Mouse (Mus musculus) heart, embryonic 12.5 days (tissue): ENCODE results near the gene Rasgef1b. TPM values are rescaled to one million over a fixed set of nuclear protein-coding genes. Genes with fewer than 3 reads are reported as not detected.

Experiments
- ATAC-seq: fragments of 200-750 bp; cut with Nextera tagmentation; 2 replicates; pipeline ENCODE4 v1.8.0; 2017; ENCODE audit warnings: moderate TSS enrichment, moderate library complexity; ENCODE audit not compliant: insufficient number of reproducible peaks, low FRiP score
- H3K27ac ChIP-seq: fragments of 300-500 bp; sonication (generic); 2 replicates; pipeline ENCODE4 v1.5.1; 2016; ENCODE audit warnings: mild to moderate bottlenecking, moderate library complexity; ENCODE audit not compliant: poor library complexity, severe bottlenecking
- H3K27me3 ChIP-seq: fragments of 300-500 bp; sonication (generic); replicated peaks from 2 replicates; pipeline ENCODE4 v1.6.1; 2016; ENCODE audit warnings: mild to moderate bottlenecking, moderate library complexity
- H3K36me3 ChIP-seq: fragments of 300-500 bp; sonication (generic); 2 replicates; pipeline ENCODE4 v1.6.1; 2016; ENCODE audit warnings: mild to moderate bottlenecking, moderate library complexity
- H3K4me1 ChIP-seq: fragments of 300-500 bp; sonication (generic); replicated peaks from 2 replicates; pipeline ENCODE4 v1.6.1; 2016; ENCODE audit warnings: mild to moderate bottlenecking
- H3K4me2 ChIP-seq: fragments of 300-500 bp; sonication (generic); 2 replicates; pipeline ENCODE4 v1.6.1; 2016; ENCODE audit warnings: mild to moderate bottlenecking, moderate library complexity
- H3K4me3 ChIP-seq: fragments of 300-500 bp; sonication (generic); 2 replicates; pipeline ENCODE4 v1.5.1; 2016; ENCODE audit warnings: mild to moderate bottlenecking
- H3K9ac ChIP-seq: fragments of 300-500 bp; sonication (generic); 2 replicates; pipeline ENCODE4 v1.6.1; 2016; ENCODE audit warnings: mild to moderate bottlenecking, moderate library complexity
- H3K9me3 ChIP-seq: fragments of 300-500 bp; sonication (generic); replicated peaks from 2 replicates; pipeline ENCODE4 v1.6.1; 2016; ENCODE audit warnings: mild to moderate bottlenecking, moderate library complexity
- WGBS: fragments of 180-500 bp; shearing (Covaris S2); methylation state at CpG from one replicate; pipeline ENCODE4 v1.1.7; 2016; 5-methylcytosine and 5-hydroxymethylcytosine counted together
- polyA plus RNA-seq: library from polyadenylated mRNA; unstranded; fragments of >200 nt; fragmentation: Nextera tagmentation; extraction: Ambion mirVana; gene quantifications from 2 replicates; pipeline ENCODE4 v1.2.1, GENCODE M21; 2016

Gene Rasgef1b
- polyA plus RNA-seq, 1 experiment from 2014 or later, result 44.7 TPM

DNA sequence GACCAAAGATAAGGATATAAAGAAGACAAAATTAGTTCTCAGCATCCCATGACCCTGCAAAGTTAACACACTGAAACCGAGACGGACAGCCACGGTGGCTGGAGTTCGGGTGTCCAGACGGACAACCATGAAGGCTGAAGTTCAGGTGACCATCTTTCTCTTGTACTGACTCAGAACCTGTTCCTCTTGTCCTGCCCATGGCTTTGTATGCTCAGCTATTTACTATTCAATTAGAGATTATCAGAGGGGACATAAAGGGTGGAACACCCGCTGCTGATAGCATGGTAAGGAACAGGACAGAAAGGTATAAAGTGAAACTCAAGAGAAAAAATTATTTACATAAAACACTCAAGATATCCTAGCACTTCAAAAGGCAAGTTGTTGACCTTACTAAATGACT is 390.0 kb downstream of the Rasgef1b start:
- Histone ChIP-seq H3K27me3 (no peaks in the 10 kb centered on the region), H3K4me2 (no peak overlapping the region), H3K36me3 (no peaks in the 10 kb centered on the region), H3K4me1 (peaks cover 24% of the 10 kb centered on the region), H3K9me3 (0 out of 2 replicates have a peak, but pooled peaks cover 4% of the 10 kb centered on the region), H3K4me3 (no peak overlapping the region), H3K9ac (no peak overlapping the region), H3K27ac (no peak overlapping the region)
- ATAC-seq, result no peak
- 88% methylated on average over 6 of the region's 6 CpGs for WGBS

DNA sequence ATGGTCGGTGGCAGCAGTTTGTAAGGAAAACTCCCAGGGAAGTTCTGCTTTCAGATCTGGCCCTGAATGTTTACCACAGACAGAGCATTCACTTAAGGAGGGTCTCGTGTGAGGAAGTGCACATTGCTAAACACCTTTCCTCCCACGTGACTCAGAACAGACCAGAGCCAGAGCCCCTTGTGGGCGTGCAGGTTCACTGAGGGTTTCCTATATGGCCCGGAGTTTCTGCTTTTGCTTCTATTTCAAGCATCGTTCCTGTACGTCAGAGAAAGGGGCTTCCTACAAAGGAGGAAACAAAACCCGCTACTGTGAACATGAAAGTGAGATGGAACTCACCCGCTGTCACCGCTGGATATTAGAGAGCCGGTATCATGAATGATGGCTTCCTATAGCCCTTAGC is 392.4 kb downstream of the Rasgef1b start:
- Histone ChIP-seq H3K9ac (no peak overlapping the region), H3K4me3 (no peak overlapping the region), H3K36me3 (no peaks in the 10 kb centered on the region), H3K27ac (no peak overlapping the region), H3K4me1 (peaks cover 26% of the 10 kb centered on the region), H3K9me3 (no peaks in the 10 kb centered on the region), H3K4me2 (no peak overlapping the region), H3K27me3 (no peaks in the 10 kb centered on the region)
- 65% methylated on average over 11 of the region's 11 CpGs for WGBS
- ATAC-seq, result no peak

GRCm38 (mm10) chr5:99334017-99334416 is 394.8 kb downstream of the Rasgef1b start:
- Histone ChIP-seq H3K9me3 (no peaks in the 10 kb centered on the region), H3K4me1 (peaks cover 9% of the 10 kb centered on the region), H3K4me2 (no peak overlapping the region), H3K4me3 (no peak overlapping the region), H3K27me3 (no peaks in the 10 kb centered on the region), H3K27ac (no peak overlapping the region), H3K36me3 (no peaks in the 10 kb centered on the region), H3K9ac (no peak overlapping the region)
- WGBS, result 71% methylated on average over 5 of the region's 5 CpGs
- ATAC-seq, result no peak

DNA sequence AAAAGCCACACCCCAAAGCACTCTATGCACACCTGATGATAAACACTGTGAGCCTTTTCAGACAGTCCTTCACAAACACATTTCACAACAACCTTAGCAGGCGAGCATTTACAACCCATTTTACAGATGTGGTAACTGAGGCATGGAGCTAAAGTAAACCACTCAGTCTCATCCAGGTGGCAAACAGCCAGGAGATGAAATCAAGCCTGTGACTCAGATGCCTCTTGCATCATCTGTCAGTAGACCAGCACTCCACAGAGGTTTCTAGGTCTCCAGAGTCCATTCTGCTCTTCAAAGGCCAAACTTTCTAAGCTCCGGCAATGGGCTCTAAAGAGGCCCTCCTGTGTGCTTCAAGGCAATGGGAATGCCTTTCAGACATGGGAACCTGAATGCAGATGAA is 396.8 kb downstream of the Rasgef1b start:
- H3K9me3 ChIP-seq, result no peaks in the 10 kb centered on the region
- H3K9ac ChIP-seq, result no peak overlapping the region
- H3K27me3 ChIP-seq, result no peaks in the 10 kb centered on the region
- H3K4me3 ChIP-seq, result no peak overlapping the region
- H3K36me3 ChIP-seq, result no peaks in the 10 kb centered on the region
- peaks cover 6% of the 10 kb centered on the region for H3K4me1 ChIP-seq
- WGBS, result 75% methylated on average over 2 of the region's 2 CpGs
- no peak overlapping the region for H3K27ac ChIP-seq
- no peak for ATAC-seq
- no peak overlapping the region for H3K4me2 ChIP-seq

- Histone ChIP-seq H3K36me3 (no peaks in the 10 kb centered on the region), H3K27ac (no peak overlapping the region), H3K9ac (no peak overlapping the region), H3K4me2 (no peak overlapping the region), H3K4me1 (peaks cover 3% of the 10 kb centered on the region), H3K9me3 (no peaks in the 10 kb centered on the region), H3K4me3 (no peak overlapping the region), H3K27me3 (no peaks in the 10 kb centered on the region)
- ATAC-seq, result no peak
- 72% methylated on average over 6 of the region's 6 CpGs for WGBS
Observed at GRCm38 (mm10) chr5:99329065-99329464, 399.8 kb downstream of the Rasgef1b start.

DNA sequence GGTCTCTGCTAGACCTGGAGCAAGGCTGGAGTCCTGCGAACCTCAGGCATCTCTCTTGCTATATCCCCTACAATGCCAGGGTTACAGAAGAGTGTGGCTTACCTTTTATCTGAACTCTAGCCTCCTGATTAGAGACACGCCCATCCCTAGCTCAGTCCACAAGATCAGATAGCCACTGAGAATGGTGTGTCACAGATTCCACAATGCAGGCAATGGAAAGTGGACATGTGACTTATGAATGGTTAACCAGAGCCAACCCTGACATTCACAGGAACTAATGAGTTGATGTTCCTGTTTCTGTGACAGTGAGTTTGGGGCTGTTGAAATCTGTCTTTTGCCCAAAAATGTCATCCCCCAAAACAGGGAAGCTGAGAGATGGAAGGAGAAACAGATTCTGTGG is 401.8 kb downstream of the Rasgef1b start:
- Histone ChIP-seq H3K9ac (no peak overlapping the region), H3K4me2 (no peak overlapping the region), H3K27me3 (no peaks in the 10 kb centered on the region), H3K36me3 (no peaks in the 10 kb centered on the region), H3K4me1 (no peaks in the 10 kb centered on the region), H3K4me3 (no peak overlapping the region), H3K27ac (no peak overlapping the region), H3K9me3 (no peaks in the 10 kb centered on the region)
- ATAC-seq, result no peak
- 68% methylated on average over 2 of the region's 2 CpGs for WGBS

DNA sequence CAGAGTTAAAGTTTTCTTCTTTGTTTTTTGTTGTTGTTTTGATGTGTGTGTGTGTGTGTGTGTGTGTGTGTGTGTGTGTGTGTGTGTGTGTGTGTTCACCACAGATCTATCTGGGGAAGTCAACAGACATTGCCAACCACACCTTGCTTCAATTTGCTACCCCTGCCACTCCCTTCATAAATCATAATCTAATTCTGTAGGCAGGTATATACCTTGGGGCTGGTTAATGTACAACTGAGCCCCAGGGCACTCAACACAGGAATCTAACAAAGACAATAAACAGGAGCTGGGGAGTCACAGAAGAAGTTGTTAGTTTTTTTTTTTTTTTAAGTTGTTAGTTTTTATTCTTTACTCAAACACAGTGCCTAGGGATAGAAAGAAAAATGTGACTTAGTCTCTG is 403.6 kb downstream of the Rasgef1b start:
- no peaks in the 10 kb centered on the region for H3K9me3 ChIP-seq
- no peaks in the 10 kb centered on the region for H3K36me3 ChIP-seq
- H3K4me3 ChIP-seq, result no peak overlapping the region
- no peak overlapping the region for H3K9ac ChIP-seq
- no peaks in the 10 kb centered on the region for H3K27me3 ChIP-seq
- H3K27ac ChIP-seq, result no peak overlapping the region
- no peak overlapping the region for H3K4me2 ChIP-seq
- H3K4me1 ChIP-seq, result no peaks in the 10 kb centered on the region
- ATAC-seq, result no peak

DNA sequence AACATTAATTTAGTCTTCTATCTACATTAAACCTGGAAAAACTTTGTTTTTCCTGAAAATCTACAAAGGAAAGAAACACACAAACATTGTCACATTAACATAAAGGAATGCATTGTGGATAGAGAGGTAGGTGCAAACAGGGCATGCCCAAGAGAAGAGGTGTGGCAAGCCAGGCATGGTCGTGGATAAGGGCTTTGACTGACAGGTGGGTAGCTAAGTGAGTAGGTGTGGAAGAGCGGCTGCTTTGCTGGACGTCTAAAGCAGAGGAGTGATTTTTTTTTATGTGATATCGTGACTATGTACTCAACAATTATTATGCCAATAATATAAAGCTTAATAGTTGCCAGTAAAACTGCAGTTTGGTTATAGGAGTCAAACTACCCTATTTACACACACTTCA is 408.1 kb downstream of the Rasgef1b start:
- no peak overlapping the region for H3K9ac ChIP-seq
- no peaks in the 10 kb centered on the region for H3K9me3 ChIP-seq
- H3K27me3 ChIP-seq, result no peaks in the 10 kb centered on the region
- no peak for ATAC-seq
- H3K4me1 ChIP-seq, result peaks cover 9% of the 10 kb centered on the region; the same call in 1 of the 2 replicates
- no peak overlapping the region for H3K27ac ChIP-seq
- H3K4me2 ChIP-seq, result no peak overlapping the region
- WGBS, result 51% methylated on average over 4 of the region's 4 CpGs
- no peak overlapping the region for H3K4me3 ChIP-seq
- H3K36me3 ChIP-seq, result no peaks in the 10 kb centered on the region

GRCm38 (mm10) chr5:99297939-99298338 is 430.9 kb downstream of the Rasgef1b start:
- Histone ChIP-seq H3K4me1 (peaks cover 28% of the 10 kb centered on the region), H3K9me3 (no peaks in the 10 kb centered on the region), H3K9ac (no peak overlapping the region), H3K4me2 (no peak overlapping the region), H3K27ac (no peak overlapping the region), H3K36me3 (no peaks in the 10 kb centered on the region), H3K4me3 (no peak overlapping the region), H3K27me3 (no peaks in the 10 kb centered on the region)
- WGBS, result 64% methylated on average over 4 of the region's 4 CpGs
- ATAC-seq, result no peak

DNA sequence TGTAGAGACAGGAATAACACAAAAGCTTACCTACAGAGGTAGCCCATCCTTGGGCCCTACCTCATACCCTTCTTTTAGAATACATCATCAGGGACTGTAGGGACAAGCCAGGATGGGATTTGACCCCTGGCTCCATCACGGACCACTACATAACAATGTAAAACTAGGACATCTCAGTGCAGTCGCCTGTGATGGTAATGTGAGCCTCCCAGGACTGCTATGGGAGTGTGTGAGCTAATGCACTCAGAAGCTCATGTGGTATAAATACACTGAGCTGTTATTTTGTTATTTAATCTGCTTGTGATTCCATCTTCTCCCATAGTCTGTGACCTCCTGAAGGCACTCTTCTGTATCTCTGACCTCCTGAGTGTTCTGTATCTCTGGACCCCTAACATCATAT is 432.5 kb downstream of the Rasgef1b start:
- no peak overlapping the region for H3K4me2 ChIP-seq
- H3K4me3 ChIP-seq, result no peak overlapping the region
- H3K27me3 ChIP-seq, result no peaks in the 10 kb centered on the region
- H3K27ac ChIP-seq, result no peak overlapping the region
- no peaks in the 10 kb centered on the region for H3K9me3 ChIP-seq
- no peak overlapping the region for H3K9ac ChIP-seq
- peaks cover 41% of the 10 kb centered on the region for H3K4me1 ChIP-seq
- 89% methylated on average over 2 of the region's 2 CpGs for WGBS
- no peak for ATAC-seq
- no peaks in the 10 kb centered on the region for H3K36me3 ChIP-seq

DNA sequence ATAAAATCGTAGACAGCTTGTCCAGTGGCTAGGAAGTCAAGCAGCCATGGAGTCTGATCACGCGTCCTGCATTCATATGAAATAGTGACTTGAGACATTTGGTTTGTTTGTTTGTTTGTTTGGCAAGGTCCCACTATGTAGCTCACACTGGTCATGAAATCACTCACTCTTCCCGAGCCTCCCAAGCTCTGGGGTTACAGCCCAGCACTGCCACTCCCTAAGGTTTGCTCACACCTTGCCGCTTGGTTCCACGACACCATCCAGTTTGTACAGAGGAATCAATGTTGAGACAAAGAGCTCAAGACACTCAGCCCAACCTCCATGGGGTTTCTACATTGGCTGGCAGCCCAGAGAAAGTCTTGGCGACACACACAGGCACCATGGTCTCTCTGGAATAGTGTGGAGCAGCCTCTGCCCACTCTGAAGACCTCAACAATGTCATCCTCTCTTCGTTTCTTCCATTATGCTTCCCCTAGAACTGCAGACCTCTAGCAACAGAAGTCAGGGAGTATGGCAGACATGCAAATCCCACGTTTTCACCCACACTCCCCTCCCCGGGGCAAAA is 436.5 kb downstream of the Rasgef1b start:
- Histone ChIP-seq H3K4me1 (peaks cover 38% of the 10 kb centered on the region), H3K9me3 (no peaks in the 10 kb centered on the region), H3K4me2 (no peak overlapping the region), H3K27ac (no peak overlapping the region), H3K36me3 (no peaks in the 10 kb centered on the region), H3K27me3 (no peaks in the 10 kb centered on the region), H3K9ac (no peak overlapping the region), H3K4me3 (no peak overlapping the region)
- 77% methylated on average over 10 of the region's 10 CpGs for WGBS
- no peak for ATAC-seq

DNA sequence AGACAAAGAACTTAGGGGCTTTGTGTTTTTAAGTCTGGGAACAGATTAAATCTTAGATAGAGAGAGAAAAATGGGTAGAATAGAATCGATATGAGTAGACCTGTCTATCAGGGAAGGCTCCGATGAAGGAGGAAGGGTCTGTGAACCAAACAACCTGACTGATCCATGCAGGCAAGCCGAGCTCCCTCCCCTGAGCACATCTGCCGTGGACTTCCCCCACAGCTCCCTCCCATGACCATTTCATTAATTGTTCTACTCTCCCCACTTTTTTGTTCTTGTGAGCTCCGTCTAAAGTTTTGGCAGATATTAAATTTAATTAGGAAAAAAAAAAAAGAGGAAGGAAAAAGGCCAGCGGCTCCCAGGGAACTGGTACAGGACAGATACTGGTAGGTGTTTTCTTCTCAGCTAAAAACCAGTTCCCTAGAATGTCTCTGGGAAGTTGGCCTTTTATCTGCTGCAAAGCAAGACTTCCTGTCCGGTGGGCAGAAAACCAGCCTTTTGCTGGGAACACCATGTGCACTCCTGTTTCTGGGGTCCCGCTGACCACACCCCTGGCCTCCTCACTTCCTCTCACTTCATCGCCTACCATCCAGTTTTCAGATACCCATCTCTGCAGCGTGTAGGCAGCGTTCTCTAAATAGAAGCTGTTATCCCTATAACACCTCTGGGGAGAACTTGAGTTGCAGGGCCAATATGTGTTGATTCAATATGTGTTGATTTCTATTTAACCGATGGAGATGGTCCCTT is 437.6 kb downstream of the Rasgef1b start:
- H3K27ac ChIP-seq, result no peak overlapping the region
- H3K4me1 ChIP-seq, result peaks cover 38% of the 10 kb centered on the region
- no peaks in the 10 kb centered on the region for H3K27me3 ChIP-seq
- H3K9me3 ChIP-seq, result no peaks in the 10 kb centered on the region
- no peak overlapping the region for H3K4me3 ChIP-seq
- H3K4me2 ChIP-seq, result no peak overlapping the region
- no peak for ATAC-seq
- no peaks in the 10 kb centered on the region for H3K36me3 ChIP-seq
- WGBS, result 46% methylated on average over 12 of the region's 12 CpGs
- no peak overlapping the region for H3K9ac ChIP-seq
